Mouse (Mus musculus): ENCODE measurements around the gene Stim1.
A peak's percentile ranks its signal among the peaks of the same experiment; 100 is the strongest.
"Not testable (repeated sequence)": the region's sequence is repeated elsewhere in the genome, so short reads cannot be mapped to it uniquely, and the experiment has no call there.

Gene Stim1

DNA sequence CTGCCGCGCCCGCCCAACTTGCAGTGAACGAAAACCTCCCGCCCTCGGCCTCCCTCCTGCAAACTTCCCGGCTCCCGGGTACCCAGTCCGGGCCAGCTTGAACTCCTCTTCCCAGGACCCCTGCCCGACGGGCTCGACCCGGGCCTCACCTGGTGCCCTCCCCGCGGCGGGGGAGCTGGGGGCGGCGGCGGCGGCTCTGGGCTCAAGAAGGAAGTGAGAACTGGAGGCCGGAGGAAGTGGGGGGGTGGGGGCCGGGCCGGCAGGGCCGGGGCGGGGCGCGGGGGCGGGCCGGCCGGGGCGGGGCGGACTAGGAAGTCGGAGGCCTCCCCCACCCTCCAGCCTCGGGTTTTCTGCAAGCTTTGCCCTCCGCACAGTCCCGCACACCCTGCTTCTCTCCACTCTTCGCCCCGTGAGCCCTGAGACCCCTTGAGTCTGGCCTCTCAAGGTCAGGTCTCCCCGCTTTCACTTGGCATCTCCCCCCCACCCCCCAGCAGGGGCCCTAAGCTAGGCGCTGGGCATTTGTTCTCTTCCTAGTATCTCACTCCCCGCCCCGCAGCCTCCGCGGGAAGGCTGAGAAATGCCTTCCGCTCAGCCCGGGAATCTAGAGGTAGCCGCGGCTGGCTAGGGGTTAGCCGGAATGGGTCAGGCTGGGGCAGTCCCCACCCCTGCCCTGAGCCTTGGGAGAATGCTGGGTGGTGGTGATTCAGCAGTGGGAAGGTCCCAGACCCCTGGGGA lies 17.5 kb upstream of the Stim1 start:
- DNase-seq, result peak; percentile 88

DNA sequence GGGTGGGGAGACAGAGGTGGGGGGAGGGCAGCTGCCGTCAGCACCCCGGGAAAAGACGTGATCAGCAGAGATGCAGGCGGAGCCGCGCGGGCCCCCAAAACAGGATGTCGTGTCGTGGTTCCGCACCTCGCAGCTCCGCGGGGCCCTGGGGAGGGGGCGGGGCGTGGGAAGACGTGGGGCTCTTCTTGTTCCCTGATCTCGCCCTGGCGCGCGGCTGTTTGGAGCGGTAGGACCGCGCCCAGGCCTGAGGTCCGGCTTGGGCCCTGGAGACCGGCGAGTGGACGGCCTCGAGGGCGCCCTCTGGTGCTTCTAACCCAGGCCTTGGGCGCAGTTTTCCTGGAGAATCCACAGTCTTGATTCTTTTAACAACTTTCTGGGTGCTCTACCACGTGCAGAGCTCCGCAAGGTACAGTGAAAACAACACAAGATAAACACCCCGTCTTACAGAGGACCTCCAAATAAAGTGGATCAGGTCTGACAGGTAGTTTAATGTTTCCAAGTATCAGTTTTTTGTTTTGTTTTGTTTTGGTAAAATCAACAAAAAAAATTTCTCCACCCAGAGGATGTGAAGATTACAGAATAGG lies 16.9 kb upstream of the Stim1 start:
- DNase-seq, result peak; percentile 94

DNA sequence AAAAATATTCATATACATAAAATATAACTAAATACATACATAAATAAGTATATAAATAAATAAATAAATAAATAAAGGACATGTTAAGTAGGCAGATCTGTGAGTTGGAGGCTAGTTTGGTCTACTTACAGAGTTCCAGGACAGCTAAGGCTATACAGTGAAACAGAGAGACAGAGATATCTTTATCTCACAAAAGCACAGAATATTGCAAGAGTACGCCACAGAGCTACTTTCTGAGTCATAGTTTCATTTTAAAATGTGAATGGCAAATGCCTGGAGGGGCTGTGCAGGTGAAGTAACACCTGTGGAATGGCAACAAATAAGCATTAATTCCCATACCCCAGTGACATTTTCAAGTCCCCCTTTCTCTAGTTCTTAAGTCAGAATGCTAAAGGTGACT lies 14.0 kb upstream of the Stim1 start:
- DNase-seq, result no peak

DNA sequence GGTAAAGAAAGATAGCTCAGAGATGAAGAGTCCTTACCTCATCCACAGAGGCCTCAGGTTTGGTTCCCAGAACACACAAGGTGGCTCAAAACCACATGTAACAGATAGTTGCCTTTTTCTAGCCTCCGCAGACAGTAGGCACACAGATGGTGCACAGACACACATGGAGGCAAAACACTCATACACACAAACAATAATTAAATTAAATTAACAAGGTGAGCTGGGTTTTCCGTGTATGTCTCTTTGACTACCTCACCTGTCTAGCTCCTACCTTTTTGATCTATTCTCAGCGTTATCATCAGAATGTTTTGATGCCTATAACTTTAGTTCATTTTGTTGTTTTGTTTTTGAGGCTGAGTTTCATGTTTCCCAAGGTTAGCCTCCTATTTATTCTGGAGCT lies 11.7 kb upstream of the Stim1 start, which contains the start of gene Rhog:
Gene Rhog, minus strand, starts transcription at position 101 of the 400 bp plus-strand sequence.
- no peak for DNase-seq

DNA sequence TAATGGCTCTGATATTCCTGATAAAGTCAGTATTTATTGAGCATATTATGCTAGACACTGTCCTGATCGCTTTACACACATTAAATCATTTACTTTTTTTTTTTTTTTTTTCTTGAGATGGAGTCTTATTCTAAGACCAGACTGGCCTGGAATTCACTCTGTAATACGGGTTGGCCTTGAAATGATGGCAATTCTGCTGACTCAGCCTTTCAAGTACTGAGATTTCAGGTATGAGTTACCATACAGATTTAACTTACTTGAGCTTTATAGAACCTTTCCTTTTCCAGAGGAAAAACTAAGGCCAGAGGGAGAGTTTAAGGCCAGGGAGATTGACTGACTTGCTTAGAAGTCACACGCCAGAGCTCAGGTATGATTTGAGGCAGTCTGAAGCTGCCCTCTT lies 11.0 kb upstream of the Stim1 start:
- no peak for DNase-seq

DNA sequence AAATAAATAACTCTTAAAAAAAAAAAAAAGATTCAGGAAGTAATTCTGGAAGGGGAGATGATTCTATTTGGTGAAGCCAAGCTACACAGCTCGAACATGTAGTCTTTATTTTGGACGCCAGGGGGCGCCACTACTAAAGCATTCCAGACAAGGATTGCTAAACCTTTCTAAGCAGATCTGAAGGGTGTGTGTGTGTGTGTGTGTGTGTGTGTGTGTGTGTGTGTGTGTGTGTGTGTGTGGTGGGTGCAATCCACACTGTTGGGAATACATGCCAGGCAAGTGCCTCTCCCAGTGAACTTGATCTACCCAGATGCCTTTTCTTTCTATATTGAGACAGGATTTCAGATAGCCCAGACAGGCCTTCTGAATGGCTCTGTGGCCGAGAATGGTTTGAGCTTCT lies 9.4 kb upstream of the Stim1 start:
- peak; percentile 80 for DNase-seq

DNA sequence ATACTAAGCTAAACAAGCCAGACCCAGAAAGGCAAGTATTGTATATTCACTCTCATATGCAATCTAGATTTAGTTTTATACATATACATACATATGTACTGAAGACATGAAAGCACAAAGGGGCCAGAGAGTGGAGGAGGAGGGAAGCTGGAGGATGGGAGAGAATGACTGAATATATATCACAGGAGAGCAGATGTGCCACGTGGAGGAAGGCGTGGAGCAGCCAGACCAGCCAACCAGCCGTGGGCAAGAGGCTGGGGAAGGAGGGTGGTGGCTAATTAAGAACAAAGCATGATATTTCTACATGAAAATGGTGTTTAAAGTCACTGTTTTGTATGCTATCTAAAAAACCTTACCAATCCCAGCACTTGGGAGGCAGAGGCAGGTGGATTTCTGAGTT lies 8.9 kb upstream of the Stim1 start:
- DNase-seq, result no peak

DNA sequence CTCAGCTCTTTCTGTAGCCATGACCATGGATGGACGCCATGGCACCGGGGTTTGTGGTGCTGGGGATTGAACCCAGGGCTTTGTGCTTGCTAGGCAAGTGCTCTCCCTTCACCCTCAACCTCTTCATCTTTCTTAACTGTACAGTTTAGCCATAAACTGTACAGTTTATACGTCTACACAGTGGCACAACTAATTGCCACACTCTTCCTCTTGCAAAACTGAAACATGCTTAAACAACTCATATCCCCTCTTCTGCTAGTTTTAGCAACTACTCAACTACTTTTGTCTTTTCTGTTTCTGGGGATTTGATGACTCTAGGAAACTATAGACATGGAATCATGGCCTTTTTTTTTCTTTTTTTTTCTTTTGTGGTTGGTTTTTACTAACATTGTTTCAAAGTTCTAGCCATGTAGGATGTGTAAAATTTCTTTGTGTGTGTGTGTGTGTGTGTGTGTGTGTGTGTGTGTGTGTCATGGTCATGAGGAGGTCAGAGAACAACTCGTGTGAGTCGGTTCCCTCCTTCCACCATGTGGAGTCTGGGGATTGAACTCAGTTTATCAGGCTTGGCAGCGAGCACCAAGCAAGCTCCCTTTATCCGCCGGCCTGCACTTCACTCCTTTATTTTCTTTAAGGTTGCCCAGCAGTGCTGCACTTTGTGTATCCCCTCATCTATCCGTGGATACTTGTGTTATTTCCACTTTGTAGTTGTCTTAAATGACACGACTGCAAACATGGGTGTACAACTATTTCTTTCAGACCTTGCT lies 7.7 kb upstream of the Stim1 start:
- no peak for DNase-seq

DNA sequence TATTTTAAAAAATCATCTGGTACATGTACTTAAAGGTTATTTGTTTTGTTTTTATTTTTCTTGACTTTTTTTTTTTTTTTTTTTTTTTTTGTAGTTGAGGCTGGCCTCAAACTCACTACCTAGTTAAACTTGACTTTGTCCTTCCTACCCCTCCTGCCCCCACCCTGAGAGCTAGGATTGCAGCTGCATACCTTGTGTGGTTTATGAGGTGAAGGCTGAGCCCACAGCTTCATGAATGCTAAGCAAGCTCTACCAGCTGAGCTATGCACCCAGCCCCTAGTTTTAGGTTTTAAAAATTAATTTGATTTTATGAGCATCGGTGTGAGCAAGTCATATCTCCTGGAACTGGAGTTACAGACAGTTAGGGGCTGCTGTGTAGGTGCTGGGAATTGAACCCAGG lies 7.1 kb upstream of the Stim1 start:
- DNase-seq, result no peak

DNA sequence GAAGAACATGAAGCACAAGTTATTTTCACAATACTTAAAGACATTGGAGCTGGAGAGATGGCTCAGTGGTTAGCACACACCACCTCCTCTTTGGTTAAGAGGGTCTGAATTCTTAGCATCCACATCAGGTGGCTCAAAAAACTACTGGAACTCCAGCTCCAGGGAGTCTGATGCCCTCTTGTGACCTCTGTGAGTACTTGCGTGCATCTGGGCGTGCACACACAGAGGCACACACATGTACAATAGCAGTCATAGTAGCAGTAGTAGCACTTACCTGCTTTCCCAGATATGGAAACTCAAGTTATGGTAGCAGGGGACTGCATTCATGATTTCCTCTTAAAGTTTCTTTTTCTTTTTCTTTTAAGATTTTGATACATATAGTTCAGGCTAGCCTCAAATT lies 4.6 kb upstream of the Stim1 start:
- DNase-seq, result no peak

DNA sequence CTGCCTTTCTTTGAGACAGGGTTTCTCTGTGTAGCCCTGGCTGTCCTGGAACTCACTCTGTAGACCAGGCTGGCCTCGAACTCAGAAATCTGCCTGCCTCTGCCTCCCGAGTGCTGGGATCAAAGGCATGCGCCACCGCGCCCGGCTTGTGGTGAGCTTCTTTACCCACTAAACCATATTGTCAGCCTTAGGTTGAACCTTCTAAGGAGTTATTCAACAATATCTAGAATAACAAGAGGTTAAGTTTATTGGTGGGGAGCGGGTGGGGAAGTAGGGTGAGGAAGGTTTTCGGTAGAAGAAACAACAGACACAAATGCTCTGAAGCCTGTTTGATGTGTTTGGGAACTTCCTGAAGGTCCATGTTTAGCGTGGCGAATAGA lies 1.6 kb upstream of the Stim1 start:
- not testable (repeated sequence) for DNase-seq

DNA sequence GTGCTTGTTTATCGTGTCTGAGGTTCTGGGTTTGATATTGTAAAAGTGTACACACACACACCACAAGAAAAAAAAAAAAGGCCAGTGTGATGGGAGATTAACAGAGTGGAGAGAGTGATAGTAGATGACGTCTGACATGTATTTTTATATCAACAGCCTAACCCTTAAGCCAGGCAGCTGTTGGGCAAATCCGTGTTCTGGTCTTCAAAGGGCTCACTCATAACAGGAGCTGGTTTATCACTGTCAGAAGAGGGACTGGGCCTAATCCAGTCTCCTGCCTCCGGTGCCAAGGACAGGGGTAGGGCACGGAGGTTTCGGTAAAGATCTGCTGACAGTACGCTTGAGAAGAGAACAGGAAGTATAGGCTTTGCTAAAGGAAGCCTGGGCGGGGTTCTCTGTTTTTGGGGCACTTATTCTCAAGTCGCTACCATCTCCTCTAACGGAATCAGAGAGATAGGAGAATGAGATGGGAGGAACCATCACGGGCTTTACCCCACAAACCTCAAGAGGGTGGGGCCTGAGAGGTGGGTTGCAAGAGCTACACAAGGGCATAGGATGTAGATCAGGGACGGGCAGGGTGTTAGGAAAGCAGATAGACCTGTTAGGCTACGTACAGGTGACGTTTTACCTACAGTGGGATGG lies 1.1 kb upstream of the Stim1 start:
- no peak for DNase-seq

DNA sequence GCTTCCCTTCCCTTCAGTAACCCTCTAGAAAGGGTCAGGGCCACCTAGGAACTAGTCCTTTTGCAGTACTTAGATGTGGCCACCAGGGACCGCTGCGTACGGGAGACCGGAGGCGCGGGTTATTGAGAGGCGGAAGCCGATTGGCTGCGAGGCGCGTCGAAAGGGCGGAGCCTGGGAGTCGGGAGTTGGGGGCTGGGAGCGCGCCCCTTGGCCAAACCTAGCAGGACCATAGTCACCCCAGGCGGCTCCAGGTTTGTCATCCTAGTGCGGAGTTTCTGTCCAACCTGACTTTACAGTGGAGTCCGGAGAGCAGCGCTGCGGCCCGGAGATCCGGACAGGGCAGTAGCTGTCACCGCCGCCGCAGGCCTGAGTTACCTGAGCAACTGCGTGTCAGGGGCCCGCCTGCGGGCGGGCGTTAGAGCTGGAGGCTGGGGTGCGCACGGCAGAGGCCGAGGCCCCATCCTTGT lies 460 bp upstream of the Stim1 start:
- DNase-seq, result peak; percentile 95

DNA sequence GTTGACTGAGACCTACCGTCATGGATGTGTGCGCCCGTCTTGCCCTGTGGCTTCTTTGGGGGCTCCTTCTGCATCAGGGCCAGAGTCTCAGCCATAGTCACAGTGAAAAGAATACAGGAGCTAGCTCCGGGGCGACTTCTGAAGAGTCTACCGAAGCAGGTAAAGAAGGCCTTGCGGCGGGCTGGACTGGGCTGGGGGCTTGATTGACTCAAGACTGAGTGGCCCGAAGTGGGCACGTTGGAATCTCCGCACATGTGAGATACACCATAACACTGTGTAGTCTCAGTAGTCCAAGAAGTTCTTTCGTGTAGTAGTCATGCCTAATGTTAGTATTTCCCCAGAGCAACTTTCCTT lies 766 bp downstream of the Stim1 start:
- DNase-seq, result no peak

DNA sequence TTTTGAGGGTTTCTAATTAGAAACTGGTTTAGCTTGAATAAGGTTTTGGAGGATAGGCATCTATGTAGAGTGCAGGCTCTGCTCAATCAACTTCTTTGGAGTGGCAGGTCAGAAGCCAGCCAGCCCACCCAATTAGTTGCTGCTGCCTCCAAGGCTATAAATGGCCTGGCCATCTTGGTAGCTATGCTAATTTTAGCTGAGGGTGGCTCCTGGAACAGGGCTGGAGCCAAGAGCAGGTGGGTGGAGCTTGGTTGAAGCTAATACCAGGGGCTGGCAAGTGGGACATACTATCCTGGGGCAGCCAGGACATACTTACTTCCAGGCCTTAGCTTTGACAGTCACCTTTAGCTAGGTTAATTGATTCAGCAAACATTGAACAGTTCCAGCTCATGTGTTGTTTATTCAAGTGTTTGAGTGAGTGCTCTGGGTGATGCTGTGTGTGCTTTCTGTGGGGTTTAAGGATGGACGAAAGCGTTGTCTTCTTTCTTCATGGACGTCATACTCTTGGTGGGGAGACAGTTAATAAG lies 4.9 kb downstream of the Stim1 start:
- no peak for DNase-seq

DNA sequence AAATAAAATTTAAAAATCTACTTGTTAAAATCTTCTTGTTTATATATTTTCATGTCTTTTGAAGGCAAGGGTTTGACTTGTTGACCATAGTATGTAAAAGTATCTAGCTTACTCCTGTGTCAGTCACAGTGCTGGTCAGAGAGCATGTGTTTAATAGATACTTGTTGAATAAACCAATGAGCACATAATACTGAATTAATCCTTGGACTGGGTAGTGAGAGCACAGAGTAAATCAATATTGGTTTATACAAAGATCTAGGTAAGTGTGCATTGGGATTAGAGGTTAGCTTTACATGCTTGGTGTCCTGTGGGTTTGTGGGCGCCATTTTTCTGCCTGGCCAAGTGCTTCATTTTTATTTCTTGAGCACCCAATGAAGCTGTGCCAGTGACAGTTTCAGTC lies 13.8 kb downstream of the Stim1 start:
- no peak for DNase-seq

DNA sequence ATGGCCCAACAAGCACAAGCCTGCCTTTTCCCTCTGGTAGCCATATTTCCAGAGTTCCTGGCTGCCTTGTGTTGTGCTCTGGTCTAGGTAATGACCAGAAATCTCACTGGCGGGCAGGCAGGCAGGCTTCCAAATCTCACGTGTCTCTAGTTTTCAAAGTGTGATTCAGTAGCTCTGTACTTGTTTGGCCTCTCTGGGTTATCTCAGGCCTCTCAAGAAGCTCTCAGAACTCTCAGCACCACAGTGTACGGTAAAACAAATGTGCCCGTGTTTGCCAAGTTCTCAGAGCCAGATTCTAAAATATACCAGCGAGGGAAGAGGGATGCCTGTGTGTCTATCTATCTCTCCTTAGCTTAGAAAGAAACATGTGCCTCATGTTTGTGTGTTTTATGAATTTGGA lies 14.7 kb downstream of the Stim1 start:
- no peak for DNase-seq

DNA sequence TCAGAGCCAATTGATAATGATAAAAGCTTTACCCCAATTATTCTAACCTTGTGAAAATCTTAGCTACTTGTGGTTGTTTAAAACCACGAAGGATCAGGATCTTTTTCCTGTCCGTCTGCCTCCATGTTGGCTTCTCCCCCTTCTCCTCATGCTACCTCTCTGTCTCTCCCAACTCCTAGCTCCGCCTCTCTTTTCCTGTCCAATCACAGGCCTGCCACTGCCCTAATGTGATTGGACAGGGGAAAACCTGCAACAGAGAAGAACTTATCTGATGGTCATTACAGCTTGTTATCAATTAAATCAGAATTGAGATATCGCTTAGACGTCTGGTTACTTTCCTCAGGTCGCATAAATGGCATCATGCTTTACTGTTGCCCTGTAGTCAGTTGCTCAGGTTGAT lies 21.9 kb downstream of the Stim1 start:
- no peak for DNase-seq

DNA sequence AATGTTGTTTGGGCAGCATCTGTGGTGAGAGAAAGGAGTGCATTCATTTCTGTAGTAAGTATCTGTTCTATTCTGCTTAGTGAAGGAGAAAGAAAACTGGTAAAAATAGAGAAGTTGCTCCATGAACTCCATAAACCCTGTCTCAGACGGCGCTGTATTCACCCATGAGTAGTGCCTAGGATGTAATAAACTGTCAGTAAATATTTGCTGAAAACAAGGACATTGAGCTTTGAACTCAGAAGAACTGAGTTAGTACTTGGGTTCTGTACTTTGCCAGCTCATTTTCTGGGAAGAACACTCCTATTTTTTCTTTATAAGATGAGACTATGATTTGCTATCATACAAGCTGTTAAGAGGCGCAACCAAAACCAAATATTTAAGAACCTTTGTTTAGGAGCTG lies 24.6 kb downstream of the Stim1 start:
- no peak for DNase-seq

DNA sequence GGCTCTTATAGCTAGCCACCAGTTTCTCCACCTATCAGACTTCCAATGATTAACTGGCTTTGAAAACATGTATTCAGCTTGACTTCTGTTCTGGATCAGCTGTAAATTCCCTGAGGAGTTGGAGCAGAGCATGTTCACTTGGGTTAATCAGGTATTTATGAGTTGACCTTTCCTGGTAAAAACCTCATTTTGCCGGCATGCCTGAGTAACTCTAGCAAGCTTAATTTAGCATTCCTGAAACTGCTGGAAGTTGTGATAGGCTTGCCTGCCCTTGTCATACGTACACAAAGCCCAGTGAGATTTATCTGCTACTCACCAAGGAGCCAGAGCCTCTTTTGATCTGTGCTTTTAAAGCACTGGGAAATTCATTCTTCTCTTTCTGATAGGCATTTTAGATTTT lies 25.6 kb downstream of the Stim1 start:
- DNase-seq, result peak; percentile 57

DNA sequence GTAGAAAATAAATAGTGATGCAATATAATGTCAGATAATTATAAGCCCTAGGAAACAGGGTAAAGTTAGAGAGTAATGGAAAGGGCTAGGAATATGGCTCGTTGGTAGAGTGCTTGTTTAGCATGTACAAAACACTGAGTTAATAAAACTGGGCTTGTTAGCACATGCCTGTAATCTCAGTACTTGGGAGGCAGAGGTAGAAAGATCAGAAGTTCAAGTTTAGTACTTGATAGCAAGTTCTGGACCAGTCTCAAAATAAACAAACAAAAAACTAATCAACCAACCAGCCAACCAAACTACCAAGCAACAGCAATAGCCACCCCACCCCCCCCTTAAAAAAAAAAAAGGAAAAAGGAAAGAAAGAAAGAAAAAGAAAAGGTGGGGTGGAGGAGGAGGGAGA lies 33.2 kb downstream of the Stim1 start:
- no peak for DNase-seq

DNA sequence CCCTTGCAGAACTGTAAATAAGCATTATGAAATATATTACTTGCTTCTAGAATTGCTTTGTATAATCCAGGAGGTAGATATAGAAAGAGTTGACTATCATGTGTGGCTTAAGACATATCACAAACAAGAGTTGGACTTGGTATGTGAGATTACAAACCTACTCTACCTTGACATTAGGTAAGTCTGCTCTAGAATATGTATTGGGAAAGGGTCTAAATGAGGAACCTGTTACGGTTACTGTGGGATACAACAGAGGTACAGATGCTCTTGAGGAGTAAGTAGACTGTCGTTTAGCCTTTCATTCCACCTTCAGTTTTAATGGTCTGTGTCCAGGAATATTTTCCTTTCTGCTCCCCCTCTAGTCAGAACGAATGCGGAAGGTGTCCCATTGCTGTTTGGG lies 34.9 kb downstream of the Stim1 start:
- no peak for DNase-seq

DNA sequence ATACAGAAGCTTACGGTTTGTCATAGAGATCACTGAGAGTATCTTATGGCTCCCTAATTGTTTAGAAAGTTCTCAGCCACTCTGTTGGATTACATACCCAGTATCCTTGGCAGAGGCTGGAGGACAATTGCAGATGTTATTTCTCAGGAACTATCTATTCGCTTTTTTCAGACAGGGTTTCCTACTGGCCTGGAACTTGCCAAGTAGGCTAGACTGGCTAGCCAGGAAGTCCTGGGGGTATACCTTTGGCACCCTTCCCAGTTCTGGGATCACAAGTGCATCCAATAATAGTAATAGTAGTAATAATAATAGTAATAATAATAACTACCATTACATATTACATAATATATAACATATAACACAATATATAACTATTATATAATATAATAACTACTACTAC lies 38.0 kb downstream of the Stim1 start:
- DNase-seq, result no peak

DNA sequence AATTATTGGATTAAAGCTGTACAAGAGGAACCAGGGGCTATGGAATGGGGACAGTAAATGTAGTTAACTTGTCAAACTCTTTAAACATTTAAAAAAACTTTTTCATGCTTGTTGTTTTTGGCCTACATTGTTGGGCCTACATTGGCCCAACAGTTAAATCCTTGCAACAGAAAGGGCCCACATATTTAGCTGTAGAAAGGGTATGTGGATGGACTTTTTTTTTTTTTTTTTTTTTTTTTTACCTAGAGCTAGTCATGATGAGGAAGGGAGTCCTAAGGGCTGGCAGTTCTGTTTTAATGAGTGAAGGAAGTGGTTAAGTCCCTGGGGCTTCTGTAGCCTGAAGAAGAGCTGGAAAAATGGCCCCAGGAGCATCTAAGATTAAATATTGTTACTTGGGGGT lies 42.7 kb downstream of the Stim1 start:
- no peak for DNase-seq

All from kidney, postnatal 14 days (tissue).